Mouse (Mus musculus): Measurements from ENCODE around the gene Slc6a5.
"Not testable (repeated sequence)": the region's sequence is repeated elsewhere in the genome, so short reads cannot be mapped to it uniquely, and the experiment has no call there.

Slc6a5 gene

GRCm38 (mm10) chr7:49913164-49913563 lies 3.2 kb downstream of the Slc6a5 start:
- no peak for DNase-seq (ENCODE audit: low spot score)

- no peak for DNase-seq (ENCODE audit: low spot score)
Observed at GRCm38 (mm10) chr7:49913728-49914328, 3.9 kb downstream of the Slc6a5 start.

- no peak for DNase-seq (ENCODE audit: low spot score)
Observed at GRCm38 (mm10) chr7:49914946-49915345, 5.0 kb downstream of the Slc6a5 start.

GRCm38 (mm10) chr7:49915471-49915870 lies 5.5 kb downstream of the Slc6a5 start:
- peak; percentile 10 for DNase-seq (ENCODE audit: low spot score)

GRCm38 (mm10) chr7:49919494-49919893 lies 9.5 kb downstream of the Slc6a5 start:
- no peak for DNase-seq (ENCODE audit: low spot score)

- no peak for DNase-seq (ENCODE audit: low spot score)
Observed at GRCm38 (mm10) chr7:49920751-49921150, 10.8 kb downstream of the Slc6a5 start.

GRCm38 (mm10) chr7:49922928-49923327 lies 13.0 kb downstream of the Slc6a5 start:
- DNase-seq (ENCODE audit: low spot score): no peak

- DNase-seq (ENCODE audit: low spot score): peak; percentile 94
Observed at GRCm38 (mm10) chr7:49923376-49923775, 13.4 kb downstream of the Slc6a5 start.

- no peak for DNase-seq (ENCODE audit: low spot score)
Observed at GRCm38 (mm10) chr7:49928571-49928970, 18.6 kb downstream of the Slc6a5 start.

GRCm38 (mm10) chr7:49929999-49930398 lies 20.1 kb downstream of the Slc6a5 start:
- no peak for DNase-seq (ENCODE audit: low spot score)

- not testable (repeated sequence) for DNase-seq (ENCODE audit: low spot score)
Observed at GRCm38 (mm10) chr7:49933386-49934115, 23.6 kb downstream of the Slc6a5 start.

GRCm38 (mm10) chr7:49936821-49937220 lies 26.9 kb downstream of the Slc6a5 start:
- DNase-seq (ENCODE audit: low spot score): no peak

- DNase-seq (ENCODE audit: low spot score): no peak
Observed at GRCm38 (mm10) chr7:49942023-49942422, 32.1 kb downstream of the Slc6a5 start.

- DNase-seq (ENCODE audit: low spot score): no peak
Observed at GRCm38 (mm10) chr7:49942490-49942889, 32.5 kb downstream of the Slc6a5 start.

- DNase-seq (ENCODE audit: low spot score): no peak
Observed at GRCm38 (mm10) chr7:49946691-49947090, 36.7 kb downstream of the Slc6a5 start.

GRCm38 (mm10) chr7:49953546-49954181 lies 43.7 kb downstream of the Slc6a5 start:
- DNase-seq (ENCODE audit: low spot score): peak; percentile 76

GRCm38 (mm10) chr7:49954834-49955233 lies 44.9 kb downstream of the Slc6a5 start:
- no peak for DNase-seq (ENCODE audit: low spot score)

GRCm38 (mm10) chr7:49957142-49957541 lies 47.2 kb downstream of the Slc6a5 start:
- no peak for DNase-seq (ENCODE audit: low spot score)

- DNase-seq (ENCODE audit: low spot score): no peak
Observed at GRCm38 (mm10) chr7:49963764-49964163, 53.8 kb downstream of the Slc6a5 start.

GRCm38 (mm10) chr7:49969516-49969915 lies 59.6 kb downstream of the Slc6a5 start:
- no peak for DNase-seq (ENCODE audit: low spot score)

- DNase-seq (ENCODE audit: low spot score): peak; percentile 61
Observed at GRCm38 (mm10) chr7:49974841-49975440, 65.0 kb downstream of the Slc6a5 start, which contains the start of gene Nell1. Gene Nell1, plus strand, starts transcription at chr7:49974864.

GRCm38 (mm10) chr7:49975441-49976121 lies 65.6 kb downstream of the Slc6a5 start:
- DNase-seq (ENCODE audit: low spot score): peak; percentile 19

All from embryo, embryonic 10.5 days (tissue).